Mouse (Mus musculus) fibroblast of lung, adult 2 months (primary cell): ENCODE data around the gene Kif3a.
"Not testable (repeated sequence)": the region's sequence is repeated elsewhere in the genome, so short reads cannot be mapped to it uniquely, and the experiment has no call there.

Source experiments
- DNase-seq: peaks from one replicate; pipeline ENCODE4 v3.0.0-alpha.2; 2011; ENCODE audit warnings: low read depth

Gene Kif3a

DNA sequence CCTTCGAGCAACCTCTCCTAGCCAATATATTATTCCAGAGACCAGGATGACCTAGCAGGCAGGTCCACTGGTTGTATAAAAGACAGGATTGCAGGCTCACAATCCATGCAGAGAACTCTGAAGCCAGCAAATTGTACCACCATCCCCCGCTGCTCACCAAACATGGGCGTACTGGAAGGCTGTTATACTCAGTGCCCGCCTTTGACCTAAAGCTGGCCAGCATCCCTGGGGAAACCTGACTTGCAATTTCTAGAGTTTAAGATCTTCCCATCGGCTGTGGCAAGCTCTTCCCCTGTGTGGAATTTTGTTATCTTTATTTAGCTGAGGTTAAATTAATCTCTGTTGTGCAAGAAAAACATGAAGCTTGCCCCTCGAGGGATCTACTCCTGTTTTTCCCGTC lies 24.2 kb upstream of the Kif3a start:
- DNase-seq: no peak

DNA sequence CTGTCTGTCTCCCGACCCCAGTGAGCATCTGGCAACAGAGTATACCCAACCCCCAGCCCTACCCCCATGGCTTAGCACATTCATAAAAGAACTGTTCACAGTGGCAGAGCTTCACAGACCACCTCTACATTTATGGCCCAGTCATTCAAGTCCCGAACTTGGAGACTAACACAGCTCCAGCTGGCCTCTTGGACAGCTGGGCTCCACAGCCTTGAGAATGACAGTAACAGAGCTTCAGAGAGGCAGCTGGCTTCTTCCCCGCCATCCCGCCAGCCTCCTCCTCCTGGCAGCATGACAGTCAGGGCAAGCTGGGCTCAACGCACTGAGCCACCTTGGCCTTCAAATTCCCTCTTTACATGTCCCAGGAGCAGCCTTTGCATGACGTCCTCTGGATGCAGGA lies 20.9 kb upstream of the Kif3a start:
- no peak for DNase-seq

DNA sequence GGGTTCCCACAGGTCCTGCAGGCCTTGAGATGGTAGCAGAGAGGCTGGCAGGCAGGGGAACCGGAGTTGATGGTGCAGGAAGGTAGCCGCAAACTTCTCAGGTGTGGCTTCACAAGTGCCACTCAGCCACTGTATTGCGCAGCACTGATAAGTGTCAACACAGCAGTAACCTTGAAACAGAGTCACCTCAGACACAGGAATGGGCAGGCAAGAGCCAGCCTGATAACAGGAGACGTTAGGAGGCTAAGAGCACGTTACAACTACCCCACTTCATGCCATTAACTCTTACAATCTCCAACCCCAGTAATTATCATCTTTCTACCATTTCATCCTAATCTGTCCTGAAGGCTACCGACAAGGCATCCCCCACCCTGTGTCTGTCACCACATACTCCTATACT lies 19.6 kb upstream of the Kif3a start:
- no peak for DNase-seq

DNA sequence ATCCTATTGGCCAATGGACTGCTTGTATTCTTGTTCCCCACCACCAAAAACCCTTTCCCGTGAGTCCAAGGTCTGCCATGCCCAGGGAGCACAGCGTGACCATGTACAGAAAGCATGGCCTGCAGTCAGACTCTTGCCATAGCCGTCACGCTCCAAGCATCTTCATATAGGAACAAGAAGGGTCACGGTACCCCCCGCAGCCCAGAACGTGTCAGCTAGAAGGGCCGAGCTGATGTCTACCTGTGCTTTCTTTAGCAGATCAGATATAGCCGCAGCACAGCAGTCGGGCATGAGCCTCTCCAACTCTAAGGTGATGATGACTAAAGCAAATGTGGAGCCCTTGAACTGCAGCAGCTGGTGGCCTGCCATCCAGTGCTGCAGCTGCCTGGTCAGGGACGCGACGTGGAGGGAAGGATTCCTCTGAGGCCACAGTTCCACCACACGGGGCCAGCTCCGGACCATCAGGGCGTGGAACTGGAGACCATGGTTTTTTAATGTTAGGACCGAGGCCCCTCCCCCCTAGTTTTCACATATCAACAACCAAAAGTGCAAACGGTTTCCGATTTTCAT lies 19.1 kb upstream of the Kif3a start:
- no peak for DNase-seq

DNA sequence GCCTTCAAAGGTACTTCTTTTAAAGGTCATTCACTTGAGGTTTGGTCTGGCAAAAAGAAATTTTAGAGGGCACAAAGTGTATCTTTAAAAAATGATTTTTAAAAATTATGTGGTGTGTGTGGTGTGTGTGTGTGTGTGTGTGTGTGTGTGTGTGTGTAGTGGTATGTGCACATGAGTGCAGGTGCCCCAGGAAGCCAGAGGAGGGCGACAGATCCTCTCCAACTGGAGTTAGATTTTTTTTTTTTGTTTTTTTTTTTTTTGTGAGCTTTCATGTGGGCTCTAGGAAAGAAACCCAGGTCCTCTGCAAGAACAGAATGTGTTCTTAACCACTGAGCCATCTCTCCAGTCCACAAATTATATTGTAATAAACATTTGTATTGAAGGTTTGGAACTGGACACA lies 16.5 kb upstream of the Kif3a start:
- no peak for DNase-seq

DNA sequence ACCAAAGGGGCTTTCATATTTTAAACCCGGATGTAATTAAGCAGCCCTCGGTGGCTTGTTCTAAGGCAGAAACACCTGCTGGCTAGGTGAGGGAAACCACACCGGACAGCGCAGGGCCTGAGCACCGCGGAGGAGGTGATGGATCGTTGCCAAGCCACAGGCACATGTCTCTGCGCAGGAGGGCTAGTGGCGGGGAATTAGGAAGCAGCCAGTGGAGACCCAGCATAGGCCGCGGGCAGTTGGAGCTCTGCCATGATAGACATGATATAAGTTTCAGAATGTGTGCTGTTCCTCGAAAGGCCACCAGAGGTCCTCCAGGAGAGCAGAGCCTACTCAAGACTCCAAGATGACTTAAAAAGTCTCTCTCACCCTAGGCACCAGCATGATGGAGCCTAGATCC lies 15.4 kb upstream of the Kif3a start:
- no peak for DNase-seq

DNA sequence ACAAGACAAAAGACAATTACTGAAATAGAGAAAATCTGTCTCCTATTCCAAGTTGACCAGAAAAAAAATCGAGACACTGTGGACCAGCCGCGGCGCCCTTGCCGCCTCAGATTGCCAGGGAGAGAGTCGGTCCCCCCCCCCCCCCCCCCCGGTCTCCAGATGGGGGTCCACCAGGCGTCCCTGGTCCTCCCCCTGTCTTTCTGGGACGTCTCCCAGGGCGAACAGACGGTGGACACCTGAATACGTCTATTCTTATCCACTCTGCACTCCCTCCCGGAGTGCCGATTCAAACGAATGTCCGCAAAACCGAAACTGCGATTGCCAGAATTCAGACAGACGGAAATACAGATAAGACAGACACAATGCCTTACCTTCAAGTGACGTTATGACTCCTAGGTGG lies 10.7 kb upstream of the Kif3a start:
- DNase-seq: not testable (repeated sequence)

DNA sequence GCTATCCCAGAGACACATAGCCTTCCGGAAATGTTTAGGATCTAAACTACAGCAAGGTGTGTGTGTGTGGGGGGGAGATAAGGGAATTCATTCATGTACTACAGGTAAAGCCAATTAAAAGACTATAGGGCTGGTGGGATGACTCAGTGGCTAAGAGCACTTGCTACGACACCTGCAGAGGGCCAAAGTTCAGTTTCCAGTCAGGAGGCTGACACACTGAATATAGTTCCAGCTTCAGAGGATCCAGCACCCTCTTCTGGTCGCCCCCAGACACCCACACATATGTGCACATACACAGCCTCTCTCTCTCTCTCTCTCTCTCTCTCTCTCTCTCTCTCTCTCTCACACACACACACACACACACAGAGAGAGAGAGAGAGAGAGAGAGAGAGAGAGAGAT lies 9.2 kb upstream of the Kif3a start:
- not testable (repeated sequence) for DNase-seq

DNA sequence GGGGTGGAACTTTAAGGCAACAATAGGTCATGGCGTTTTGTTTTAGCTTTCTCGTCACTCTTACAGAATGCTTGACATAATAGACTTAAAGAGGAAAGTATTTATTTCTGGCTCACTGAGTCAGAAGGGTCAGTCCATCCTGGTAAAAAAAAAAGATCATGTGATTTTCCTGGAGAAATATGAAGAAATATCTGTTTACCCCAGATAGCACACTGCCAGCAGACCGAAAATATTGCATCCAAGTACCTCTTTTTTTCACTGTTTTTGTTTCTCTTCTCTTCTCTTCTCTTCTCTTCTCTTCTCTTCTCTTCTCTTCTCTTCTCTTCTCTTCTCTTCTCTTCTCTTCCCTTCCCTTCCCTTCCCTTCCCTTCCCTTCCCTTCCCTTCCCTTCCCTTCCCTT lies 7.2 kb upstream of the Kif3a start:
- DNase-seq: not testable (repeated sequence)

DNA sequence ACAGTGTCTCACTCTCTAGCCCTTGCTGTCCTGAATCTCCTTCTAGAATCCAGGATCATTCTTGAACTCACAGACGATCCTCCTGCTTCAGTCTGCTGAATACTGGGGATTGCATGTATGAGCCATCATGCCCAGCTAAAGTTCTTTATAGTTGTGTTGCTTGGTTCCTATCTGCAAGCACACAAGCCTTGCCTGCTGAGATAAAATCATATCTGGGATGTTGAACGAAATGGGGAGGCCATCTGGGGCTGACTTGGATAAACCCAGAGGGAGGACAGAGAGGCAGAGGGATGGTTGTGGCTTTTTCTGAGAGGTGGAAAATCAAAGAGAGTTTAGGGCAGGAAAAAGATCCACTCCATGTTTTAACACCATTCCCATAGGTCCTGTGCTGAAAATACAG lies 5.2 kb upstream of the Kif3a start:
- no peak for DNase-seq

DNA sequence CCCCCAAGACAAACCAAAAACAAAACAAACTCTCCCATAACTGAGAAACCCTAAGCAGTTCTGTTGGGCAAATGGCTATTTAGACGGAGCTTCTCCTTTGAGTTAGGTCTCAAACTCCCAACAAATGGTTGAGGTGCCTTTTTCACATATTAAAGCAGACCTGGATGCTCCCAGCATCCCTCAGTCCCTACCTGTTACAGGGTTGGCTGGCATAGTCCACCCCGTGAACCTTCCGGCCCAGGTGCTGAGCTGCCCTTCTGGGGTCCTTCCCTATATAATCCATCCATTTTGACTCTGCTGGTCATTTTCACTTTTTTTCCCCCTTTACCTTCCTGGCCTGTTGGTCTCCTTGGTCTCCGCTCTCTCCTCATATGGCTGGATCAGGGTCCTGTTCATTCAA lies 533 bp upstream of the Kif3a start:
- no peak for DNase-seq

DNA sequence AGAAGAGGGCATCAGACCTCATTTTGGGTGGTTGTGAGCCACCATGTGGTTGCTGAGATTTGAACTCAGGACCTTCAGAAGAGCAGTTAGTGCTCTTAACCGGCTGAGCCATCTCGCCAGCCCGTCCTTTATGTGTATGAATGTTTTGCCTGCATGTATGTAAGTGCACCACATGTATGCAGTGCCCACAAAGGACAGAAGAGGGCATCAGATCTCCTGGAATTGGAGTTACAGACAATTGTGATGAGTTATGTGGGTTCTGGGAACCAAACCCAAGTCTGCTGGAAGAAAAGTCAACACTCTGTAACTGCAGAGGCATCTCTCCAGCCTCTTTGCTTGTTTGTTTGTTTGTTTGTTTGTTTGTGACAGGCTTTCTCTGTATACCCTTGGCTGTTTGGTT lies 13.4 kb downstream of the Kif3a start:
- DNase-seq: no peak

DNA sequence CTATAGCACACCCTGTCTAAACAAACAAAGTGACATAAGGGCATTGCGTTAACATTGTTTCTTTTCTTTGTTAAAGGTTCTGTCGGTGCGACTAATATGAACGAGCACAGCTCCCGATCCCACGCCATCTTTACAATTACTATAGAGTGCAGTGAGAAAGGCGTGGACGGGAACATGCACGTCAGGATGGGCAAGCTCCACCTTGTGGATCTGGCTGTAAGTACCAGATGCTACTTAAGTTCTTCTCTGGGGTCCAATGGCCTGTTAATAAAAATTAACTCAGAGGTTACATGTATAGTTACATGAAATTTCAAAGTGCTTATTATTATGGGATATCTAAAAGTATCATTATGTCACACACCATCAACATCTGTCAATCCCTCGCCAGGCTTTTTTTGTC lies 16.0 kb downstream of the Kif3a start:
- DNase-seq: no peak

DNA sequence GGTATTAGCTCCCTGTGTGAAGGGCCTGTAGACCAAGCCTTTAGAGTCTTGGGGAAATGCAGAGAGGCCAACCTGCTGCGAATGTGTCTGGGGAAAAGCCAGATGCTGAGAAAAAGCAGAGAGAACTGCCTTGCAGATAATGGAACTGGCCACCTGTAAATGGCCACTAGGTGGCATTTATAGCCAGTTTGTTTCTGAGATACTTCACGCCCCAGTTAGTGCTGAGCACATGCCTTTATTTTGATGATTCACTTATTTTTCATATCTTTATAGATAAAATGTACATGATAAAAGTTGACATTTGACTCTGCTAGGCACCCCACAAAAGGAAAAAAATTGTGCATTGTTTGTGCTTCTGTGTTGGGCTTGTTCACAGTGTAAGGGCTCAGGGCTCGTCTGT lies 17.7 kb downstream of the Kif3a start:
- DNase-seq: no peak

DNA sequence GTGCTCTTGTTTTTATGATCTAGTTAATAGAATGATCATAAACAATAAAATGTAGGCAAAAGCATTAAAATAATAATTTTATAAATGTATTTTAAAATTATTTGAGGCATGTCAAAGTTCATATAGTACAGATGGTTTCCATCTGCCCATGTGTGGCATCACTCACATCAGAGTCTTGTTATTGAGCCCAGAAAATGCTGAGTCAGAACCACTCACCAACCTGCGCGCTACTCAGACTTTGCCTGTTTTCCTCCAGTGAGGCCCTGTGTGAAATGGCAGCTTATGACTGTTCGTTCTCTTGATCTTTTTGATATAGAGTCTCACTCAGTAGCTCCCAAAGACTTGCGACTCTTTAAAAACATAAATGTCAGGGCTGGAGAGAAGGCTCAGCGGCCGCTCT lies 18.3 kb downstream of the Kif3a start:
- no peak for DNase-seq

DNA sequence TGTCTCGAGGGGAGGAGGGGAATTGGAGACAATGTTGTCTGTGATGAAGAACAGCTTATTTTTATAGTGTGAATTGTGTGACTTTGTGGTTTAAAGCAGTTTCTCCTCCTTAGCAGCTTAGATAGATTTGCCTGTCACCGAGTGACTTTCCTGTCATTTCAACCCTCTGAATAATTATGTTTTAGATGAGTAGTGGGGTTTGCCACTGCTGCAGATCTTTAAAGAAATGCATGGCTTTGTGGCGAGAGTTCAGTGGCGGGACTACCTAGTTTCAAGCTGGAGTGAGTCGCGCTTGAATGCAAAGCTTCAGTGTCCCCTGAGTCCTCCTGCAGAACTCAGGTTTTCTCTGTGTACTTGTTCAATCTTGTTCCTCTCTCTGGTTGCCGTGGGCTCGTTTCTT lies 21.1 kb downstream of the Kif3a start:
- DNase-seq: no peak

DNA sequence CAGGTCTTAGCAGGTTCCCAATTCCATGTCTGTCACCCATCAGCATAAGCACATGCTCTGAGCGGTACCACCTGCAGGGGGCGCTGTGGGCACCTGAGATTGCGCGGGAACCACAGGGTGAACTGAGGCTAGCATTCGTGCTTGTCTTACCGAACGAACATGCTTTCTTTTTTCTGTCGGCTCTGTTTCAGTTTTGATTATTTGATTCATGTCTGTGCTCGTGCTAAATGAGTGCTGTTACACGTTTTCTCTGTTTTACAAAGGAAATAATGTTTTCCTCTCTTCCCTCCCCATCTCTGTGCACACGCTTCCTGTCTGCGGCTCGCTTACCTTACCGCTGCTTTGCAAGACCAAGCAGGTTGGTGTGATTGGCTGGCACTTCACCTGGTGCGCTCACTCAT lies 23.2 kb downstream of the Kif3a start:
- DNase-seq: no peak

DNA sequence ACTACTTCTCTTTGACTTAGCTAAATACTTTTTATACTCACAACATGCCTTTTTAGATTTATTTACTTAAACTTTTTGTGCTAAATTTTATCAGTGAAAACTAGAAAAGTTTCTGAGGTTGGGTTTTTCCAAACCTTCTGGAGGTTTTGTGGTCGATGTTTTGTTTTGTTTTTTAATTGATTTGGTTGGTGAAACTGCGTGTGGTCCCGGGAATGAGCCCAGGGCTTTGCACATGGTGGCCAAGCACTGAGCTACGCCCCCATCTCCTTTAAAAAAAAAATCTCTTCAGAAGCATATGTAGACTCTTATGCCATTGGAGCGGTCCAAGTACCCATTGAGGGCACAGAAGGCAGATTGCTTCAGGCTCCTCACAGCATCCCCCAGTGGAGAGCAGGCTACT lies 23.9 kb downstream of the Kif3a start:
- DNase-seq: no peak

DNA sequence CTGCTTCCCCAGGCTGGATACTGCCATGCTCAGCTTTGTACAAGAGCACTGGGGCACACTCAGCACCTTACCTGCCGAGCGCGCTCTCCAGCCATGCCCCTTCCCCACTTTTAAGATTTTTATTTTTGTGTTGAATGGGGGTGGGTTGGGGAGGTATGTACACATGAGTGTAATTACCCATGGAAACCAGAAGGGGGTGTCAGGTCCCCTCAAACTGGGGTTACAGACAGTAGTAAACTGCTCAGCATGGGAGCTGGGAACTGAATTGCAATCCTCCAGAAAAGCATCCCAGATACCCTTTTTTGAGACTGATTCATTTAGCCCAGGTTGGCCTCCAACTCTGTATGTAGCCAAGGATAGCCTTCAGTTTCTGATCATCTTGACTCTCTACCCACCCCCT lies 37.8 kb downstream of the Kif3a start:
- DNase-seq: no peak

DNA sequence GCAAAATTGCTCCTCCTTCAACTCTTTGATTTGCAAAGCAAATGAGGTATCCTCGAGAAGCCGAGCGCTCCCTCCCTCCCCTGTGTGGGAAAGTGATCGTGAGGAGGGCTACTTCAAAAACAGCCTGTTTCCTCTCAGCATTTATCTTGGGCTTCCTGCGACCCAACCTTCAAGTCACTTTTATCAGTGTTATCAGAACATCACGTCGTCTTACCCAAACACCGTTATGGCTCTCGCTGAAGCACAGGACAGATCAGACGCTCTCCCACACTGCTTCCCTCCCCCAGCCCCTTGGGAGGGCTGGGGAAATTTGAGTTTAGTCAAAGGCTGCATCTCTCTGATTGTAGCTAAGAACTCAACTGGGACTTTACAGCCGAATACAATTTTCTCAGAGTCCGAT lies 38.4 kb downstream of the Kif3a start:
- DNase-seq: no peak

DNA sequence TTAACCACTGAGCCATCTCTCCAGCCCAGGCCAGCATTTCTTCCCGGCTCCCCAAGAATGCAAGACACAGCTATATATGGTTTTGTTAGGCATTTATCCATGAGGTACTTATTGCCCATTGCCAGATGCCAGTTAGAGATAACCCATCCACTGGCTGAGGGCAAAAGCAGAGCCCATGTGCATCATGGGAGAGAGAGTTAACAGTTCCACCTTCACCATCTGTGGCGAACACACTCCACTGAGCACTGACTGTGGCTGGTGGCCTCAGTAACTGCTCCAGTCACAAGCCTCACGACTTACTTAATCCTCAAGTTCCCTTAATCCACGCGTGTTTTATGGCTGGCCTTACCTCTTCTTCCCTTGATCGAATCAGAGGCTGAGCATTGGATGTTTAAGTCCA lies 42.1 kb downstream of the Kif3a start:
- no peak for DNase-seq

DNA sequence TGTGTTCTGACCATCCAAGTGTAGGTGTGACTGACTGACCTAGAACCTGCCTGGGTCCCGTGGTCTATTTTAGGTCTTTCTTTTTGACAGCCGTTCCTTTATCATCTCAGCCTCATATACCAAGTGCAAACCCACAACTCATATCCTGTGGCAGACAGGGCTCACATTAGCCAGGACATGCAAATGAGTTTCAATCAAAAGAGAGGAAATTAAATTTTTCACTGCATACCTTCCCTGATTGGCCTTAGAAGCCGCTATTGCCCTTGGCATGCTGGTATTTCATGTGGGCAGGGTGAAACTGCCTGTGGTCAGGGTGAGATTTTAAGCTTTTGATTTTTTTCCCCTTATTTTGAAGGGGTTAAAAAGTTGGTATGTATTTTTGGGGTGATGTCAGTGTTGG lies 42.5 kb downstream of the Kif3a start:
- DNase-seq: no peak

DNA sequence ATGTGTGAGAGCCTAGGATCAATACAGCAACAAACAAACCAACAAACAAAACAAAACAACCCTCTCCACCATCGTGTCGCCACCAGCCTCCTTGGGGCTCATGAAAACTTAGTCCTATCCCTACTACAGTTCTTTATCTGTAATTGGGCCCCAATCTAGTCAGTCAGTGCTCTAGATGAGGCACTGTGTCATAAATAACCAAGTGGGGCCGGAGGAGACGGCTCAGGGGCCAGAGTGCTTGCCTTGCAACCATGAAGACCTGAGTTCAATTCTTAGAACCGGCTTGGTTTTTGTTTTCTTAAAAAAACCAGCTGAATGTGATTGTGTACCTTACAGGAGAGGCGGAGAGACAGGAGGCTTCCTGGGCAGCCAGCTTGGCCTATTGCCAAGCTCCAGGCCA lies 48.0 kb downstream of the Kif3a start:
- no peak for DNase-seq

DNA sequence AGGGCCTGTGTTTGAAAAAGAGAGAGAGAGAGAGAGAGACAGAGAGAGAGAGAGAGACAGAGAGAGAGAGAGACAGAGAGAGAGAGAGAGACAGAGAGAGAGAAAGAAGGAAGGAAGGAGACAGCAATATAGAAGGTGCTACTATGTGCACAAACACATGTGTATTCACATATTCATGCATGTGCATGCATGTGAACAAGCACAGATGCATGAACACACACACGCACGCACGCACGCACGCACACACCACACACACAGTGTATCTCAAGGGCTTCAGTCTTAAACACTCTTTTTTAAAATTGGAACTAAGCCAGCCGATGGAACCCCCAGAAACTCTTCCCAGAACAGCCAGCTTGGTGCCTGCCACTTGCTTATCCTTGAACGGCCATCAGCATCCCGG lies 48.4 kb downstream of the Kif3a start:
- no peak for DNase-seq
